Mouse (Mus musculus): Measurements from ENCODE around the gene Gm20388. TPM values are rescaled to one million over a fixed set of nuclear protein-coding genes. Genes with fewer than 3 reads are reported as not detected.
"Not testable (repeated sequence)": the region's sequence is repeated elsewhere in the genome, so short reads cannot be mapped to it uniquely, and the experiment has no call there.

The Gm20388 gene
- total RNA-seq, 2 experiments from 2014 or later, result 6.8 to 7.8 TPM

DNA sequence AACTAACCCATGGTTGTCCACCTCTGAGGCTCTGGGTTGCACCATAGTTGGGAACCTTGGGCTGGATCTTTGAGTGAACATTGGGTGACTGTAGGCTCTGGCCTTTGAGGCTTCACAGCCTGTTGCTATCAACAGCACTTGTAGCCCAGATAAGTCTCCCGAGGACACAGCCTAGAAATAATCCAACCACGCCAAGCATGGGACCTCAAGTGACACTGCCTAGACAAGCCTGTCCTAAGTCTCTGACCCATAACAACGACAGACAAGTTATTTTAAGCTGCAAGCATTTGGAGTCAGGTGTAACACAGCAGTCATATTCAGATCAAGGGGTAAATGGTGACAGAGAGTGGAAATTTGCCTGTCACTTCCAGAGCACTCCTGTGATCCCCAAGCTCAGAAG lies 3304.8 kb downstream of the Gm20388 start:
- DNase-seq, result no peak
- intact Hi-C loops (cut with DNase I), result no loop called here

DNA sequence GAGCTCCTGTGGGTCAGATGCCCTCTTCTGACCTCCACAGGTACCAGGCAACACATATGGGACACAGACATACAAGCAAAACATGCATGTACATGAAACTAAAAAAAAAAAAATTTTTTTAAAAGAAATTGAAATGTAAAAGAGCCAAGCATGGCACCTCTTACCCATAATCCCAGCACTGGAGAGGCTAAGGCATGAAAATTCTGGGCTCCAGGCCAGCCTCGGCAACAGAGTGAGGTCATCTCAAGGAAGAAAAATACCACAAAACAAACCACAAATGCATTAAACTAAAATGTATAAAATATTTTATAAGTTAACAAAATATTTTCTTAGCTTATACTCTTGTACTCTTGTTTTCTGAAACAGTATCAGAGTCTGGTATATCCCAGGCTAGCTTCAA lies 3310.3 kb downstream of the Gm20388 start:
- intact Hi-C loops (cut with DNase I), result no loop called here
- no peak for DNase-seq

DNA sequence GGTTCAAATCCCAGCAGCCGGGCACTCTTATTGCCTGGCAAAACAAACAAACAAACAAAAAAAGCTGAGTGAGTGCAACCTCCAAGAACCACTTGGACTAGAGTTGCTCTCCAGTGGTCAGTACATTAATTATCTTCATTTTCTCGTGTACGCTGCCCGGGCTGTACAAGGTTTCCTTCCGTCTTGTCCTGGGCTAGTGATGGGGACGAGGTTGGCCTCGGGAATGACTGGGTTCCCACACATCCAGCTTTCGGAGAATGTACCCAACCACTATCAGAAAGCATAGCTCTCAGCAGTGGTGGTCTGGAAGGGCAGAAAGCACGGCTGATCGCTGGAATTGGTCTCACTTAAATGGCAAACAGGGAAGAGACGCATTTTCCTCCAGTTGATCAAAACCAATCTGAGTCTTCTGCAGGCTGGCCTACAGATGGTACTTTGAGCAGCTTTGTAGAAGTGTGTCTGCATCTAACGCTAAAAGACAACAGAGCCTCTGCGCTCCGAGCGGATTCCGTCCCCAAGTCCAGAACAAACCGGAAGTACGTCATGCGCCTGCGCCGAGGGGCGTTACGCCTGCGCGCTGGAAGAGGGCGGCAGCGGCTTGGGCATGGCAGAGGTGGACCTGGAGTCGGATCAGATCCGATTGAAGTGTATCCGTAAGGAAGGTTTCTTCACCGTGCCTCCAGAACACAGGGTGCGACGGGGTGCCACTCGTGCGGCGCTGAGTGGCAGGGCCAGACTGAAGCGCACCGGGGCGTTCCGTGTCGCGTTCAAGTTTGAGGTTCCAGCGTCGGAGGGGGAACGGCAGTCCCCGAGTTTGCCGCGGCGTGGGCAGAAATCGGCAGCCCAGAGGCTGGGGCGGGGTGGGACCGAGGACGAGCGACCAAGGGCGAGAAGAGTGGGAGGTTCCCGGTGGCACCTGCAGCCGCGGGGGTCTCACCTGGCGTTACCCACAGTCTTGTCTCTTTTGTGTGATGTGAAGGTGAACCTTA lies 3313.9 kb downstream of the Gm20388 start, which contains the start of gene Cdk10:
Gene Cdk10, plus strand, starts transcription at position 565 of the 989 bp plus-strand sequence.
- intact Hi-C loops (cut with DNase I), result no loop called here
- DNase-seq, result peak; percentile 88

GRCm38 (mm10) chr8:123228416-123228815 lies 3317.8 kb downstream of the Gm20388 start:
- intact Hi-C loops (cut with DNase I), result no loop called here
- no peak for DNase-seq

DNA sequence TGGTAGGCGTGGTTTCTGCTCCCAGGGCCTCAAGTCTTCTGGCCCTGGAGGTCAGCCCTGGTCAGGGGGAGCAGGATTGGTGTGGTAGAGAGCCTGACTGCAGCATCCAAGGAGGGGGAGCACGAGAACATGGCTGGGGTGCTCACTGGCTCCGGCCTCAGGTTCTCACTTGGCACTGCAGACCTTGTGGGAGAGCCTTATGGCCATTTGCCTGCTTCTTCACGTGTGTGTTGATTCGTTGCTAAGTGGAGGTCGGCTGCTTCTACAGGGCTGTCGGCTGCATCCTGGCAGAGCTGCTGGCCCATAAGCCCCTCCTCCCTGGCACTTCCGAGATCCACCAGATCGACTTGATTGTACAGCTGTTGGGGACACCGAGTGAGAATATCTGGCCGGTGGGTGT lies 3319.7 kb downstream of the Gm20388 start:
- DNase-seq; intact Hi-C loops (cut with DNase I): not testable (repeated sequence)

- intact Hi-C loops (cut with DNase I), result no loop called here
- DNase-seq, result no peak
These were observed 3321.1 kb downstream of the Gm20388 start for GRCm38 (mm10) chr8:123231742-123232141.

DNA sequence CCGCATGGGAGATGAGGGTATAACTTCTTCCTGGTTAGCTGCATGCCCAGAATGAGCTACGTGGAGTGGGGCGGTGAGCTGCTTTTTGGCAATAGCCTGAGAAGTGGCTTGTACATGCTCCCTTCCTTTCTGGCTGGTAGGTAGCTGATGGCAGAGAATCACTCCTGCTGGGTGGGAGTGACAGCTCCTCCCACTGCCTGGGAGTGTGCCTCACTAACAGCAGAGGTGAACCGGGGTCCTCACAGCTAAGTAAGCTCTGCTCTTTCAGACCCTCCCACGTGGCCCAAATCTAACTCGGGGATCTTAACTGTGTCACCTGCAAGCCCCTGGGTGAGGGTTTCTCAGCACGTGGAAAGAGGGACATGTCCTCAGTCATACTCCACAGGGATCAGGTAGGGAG lies 3321.9 kb downstream of the Gm20388 start:
- no peak for DNase-seq
- intact Hi-C loops (cut with DNase I), result no loop called here

DNA sequence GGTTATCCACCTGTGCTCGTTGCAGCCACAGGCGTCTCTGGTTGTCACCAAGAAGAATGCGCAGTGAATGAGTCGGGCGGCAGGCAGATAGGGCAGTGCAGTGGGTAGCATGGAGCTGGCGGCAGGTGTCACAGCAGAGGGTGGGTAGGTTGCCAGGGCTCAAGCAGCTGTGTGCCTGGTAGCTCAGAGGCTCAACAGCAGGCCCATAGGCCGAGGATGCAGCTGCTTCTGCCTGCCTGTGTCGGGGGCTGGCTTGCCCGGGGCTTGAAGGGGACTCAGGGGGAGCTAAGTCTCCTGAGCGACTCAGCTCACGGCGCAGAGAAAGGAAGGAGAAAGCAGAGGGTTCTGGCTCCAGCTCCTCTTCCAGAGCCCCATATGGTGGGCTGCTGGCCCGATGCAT lies 3322.7 kb downstream of the Gm20388 start:
- intact Hi-C loops (cut with DNase I), result no loop called here
- no peak for DNase-seq

DNA sequence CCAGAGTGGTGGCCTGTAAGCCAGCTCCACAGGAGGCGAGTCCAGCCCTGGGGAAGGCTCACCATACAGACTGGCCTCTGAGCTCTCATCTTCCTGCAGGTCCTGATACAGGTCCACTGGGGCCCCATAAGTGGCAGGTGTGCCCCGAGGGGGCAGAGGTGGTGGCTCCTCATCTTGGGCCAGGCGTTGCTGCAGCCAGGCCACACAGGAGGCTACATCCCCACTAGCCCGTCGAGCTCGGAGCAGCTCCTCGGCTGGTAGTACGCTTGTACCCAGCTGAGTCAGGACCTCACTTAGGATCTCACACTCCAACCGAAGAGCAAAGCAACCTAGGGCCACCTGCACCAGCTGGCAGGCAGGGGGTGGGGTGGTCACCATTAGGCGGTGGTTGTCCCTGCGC lies 3323.1 kb downstream of the Gm20388 start:
- no peak for DNase-seq
- intact Hi-C loops (cut with DNase I), result no loop called here

DNA sequence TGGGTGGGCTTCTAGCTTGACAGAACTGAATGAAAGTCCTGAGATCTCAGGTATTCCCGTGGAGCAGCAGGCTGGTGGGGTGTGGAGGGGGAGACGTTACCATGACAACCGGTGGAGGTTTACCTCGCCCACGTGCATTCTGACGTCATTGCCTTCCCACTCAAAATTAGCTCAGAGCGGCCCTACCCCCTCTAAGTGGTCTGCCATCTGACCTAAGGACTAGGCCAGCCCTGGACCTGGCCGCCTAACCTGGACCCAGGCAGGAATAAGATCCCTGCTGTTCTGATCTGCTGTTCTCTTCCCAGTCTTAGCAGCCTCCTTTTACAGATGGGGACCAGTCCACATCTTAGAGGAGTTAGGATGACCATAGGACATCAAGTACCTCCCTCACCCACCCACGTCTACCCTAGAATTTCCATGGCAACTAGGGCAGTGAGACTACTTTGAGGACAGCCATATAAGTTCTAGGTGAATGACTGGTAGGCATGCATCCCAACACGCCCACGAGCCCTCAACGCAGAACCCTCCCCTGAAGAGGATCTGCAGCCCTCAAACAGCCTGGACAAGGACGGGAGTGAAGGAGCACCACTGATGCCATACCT lies 3324.4 kb downstream of the Gm20388 start:
- intact Hi-C loops (cut with DNase I), result no loop called here
- no peak for DNase-seq

- peak; percentile 75 to 77 for DNase-seq
- intact Hi-C loops (cut with DNase I), result no loop called here
These were observed 3325.2 kb downstream of the Gm20388 start, which contains the start of gene Spata2l for GRCm38 (mm10) chr8:123235520-123236497. Spata2l (minus strand) TSS chr8:123236233.

DNA sequence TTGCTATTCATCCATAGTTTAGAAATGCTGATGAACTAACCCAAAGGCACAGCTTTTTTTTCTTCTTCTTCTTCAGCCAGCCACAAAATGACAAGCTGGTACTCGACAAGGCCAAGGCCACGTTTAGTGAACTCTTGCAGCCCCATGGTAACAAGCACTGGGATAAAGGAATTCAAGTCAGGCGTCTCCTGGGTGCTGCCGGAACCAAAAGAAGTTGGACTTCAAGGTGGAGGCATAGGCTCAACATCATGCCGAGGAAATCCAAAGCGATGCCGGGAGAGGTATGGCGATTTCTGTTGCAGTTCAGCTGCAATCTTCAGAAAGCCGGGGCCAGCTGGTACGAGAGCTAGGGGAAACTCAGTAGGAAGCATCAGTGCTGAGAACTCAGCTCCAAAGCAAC lies 3328.8 kb downstream of the Gm20388 start:
- intact Hi-C loops (cut with DNase I), result no loop called here
- no peak for DNase-seq

GRCm38 (mm10) chr8:123242107-123242923 lies 3331.7 kb downstream of the Gm20388 start:
- intact Hi-C loops (cut with DNase I), result no loop called here
- DNase-seq, result no peak

GRCm38 (mm10) chr8:123243053-123243452 lies 3332.4 kb downstream of the Gm20388 start:
- intact Hi-C loops (cut with DNase I), result no loop called here
- no peak for DNase-seq

DNA sequence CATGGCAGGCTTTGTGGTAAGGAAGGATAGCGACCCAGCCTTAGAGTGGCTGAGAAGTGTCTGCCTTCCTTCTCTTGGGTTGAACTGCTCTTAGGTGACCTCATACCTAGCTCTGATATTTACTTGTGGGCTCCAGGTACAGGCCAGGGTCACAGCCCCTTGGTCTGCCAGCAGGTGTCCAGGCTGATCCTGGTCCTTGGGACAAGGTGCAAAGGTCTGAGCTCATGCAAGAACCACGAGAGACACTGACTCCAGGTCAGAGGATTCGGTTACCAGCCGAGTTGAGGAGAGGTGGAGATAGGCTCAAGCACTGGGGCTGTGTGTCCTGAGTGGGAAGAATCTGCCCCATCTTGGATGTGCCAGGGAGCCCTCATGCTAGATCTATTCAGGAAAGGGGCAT lies 3333.7 kb downstream of the Gm20388 start:
- DNase-seq, result peak in 1 of 2 experiments; percentile 7
- intact Hi-C loops (cut with DNase I), result no loop called here

DNA sequence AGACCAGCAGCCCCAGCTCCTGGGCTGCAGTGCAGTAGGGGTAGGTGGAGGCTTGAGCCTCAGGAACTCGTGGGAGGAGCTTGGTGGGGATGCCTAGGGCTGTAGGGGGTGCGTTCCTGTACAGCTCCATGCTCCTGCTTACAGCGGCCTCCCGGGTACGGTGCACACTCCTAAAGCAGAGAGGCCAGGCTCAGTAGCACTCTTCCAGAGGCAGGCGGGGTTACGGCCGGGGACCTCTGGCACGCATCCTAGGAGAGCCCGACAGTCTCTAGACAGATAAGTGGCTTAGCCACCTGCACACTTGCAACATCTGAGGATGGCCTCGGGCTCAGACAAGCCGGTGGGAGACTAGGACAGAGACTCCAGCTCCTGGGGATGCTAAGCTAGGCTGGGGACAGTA lies 3334.9 kb downstream of the Gm20388 start:
- no peak for DNase-seq
- intact Hi-C loops (cut with DNase I), result no loop called here

GRCm38 (mm10) chr8:123247748-123248147 lies 3337.1 kb downstream of the Gm20388 start:
- intact Hi-C loops (cut with DNase I), result no loop called here
- DNase-seq, result no peak

DNA sequence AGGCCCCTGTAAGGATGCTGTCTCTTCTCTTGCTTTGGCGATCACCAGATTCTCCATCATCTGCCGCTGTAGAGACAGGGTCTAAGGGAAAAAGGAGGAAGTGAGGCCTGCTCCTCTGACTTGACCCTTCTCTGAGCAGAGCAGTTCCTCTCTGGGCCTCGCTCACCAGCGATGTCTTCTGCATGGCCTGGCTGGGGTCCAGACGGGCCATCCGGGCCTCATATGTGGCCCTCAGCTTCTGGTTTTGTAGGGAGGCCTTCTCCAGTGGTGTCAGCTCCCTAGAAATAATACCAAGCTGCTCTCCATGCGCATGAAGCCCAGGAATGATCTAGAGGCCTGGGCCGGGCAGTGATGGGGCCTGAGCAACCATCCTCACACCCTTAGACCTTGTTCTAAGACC lies 3338.0 kb downstream of the Gm20388 start:
- intact Hi-C loops (cut with DNase I), result no loop called here
- no peak for DNase-seq

- intact Hi-C loops (cut with DNase I), result no loop called here
- no peak for DNase-seq
These were observed 3340.3 kb downstream of the Gm20388 start for GRCm38 (mm10) chr8:123250940-123251339.

DNA sequence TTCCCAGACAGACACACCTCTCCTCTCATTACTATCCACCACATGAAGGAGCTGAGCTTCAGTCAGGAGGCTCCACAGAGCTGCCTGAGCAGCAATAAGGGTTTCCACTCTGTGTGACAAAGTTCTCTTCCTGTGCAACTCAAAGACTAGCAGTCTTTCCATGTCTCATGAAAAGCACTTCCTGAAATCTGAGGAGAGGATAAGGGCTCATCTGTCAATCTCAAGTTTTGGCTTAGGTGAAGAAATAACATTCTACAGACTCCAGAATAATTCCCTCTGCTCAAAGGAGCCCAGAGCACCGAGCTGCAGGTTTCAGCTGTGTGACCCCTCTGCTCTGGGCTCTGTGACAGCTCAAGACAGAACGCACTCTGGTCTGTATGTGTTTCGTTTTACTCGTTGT lies 3342.3 kb downstream of the Gm20388 start:
- intact Hi-C loops (cut with DNase I), result no loop called here
- DNase-seq, result no peak
